Mouse (Mus musculus) neural tube, embryonic 11.5 days (tissue): Measurements from ENCODE around the gene Rundc3b. TPM values are rescaled to one million over a fixed set of nuclear protein-coding genes. Genes with fewer than 3 reads are reported as not detected.

ENCODE experiments used
- polyA plus RNA-seq: library from polyadenylated mRNA; unstranded; fragments of >200 nt; fragmentation: Nextera tagmentation; extraction: Ambion mirVana; gene quantifications from 2 replicates; pipeline ENCODE4 v1.2.1, GENCODE M21; 2014

The Rundc3b gene
- polyA plus RNA-seq, 1 experiment from 2014 or later, result 16.2 TPM

Other genes starting within 250 kb of the Rundc3b start
- 66.3 and 72.2 TPM in 2 replicates for gene Dbf4, start 200.2 kb downstream of the Rundc3b start, polyA plus RNA-seq
- gene Slc25a40, start 200.1 kb downstream of the Rundc3b start, polyA plus RNA-seq, result 8.3 and 8.8 TPM in 2 replicates
- gene Abcb1a, start 37.1 kb upstream of the Rundc3b start, polyA plus RNA-seq, result 0.64 and 1.2 TPM in 2 replicates
- 0.82 and 1.2 TPM in 2 replicates for gene Abcb1b, start 175.2 kb upstream of the Rundc3b start, polyA plus RNA-seq